Mouse (Mus musculus) embryonic facial prominence, embryonic 12.5 days (tissue): ENCODE results near the gene Tvp23b. TPM values are rescaled to one million over a fixed set of nuclear protein-coding genes. Genes with fewer than 3 reads are reported as not detected.

Experiments used
- ATAC-seq: fragments of 200-750 bp; cut with Nextera tagmentation; 2 replicates; pipeline ENCODE4 v1.8.0; 2017; ENCODE audit not compliant: insufficient number of reproducible peaks, insufficient read depth, low FRiP score, low TSS enrichment
- H3K27ac ChIP-seq: fragments of 300-500 bp; sonication (generic); 2 replicates; pipeline ENCODE4 v1.5.1; 2016; ENCODE audit warnings: mild to moderate bottlenecking
- H3K27me3 ChIP-seq: fragments of 300-500 bp; sonication (generic); 2 replicates; pipeline ENCODE4 v1.6.1; 2016; ENCODE audit warnings: mild to moderate bottlenecking, moderate library complexity
- H3K36me3 ChIP-seq: fragments of 300-500 bp; sonication (generic); 2 replicates; pipeline ENCODE4 v1.6.1; 2016; ENCODE audit warnings: mild to moderate bottlenecking
- H3K4me1 ChIP-seq: fragments of 300-500 bp; sonication (generic); 2 replicates; pipeline ENCODE4 v1.6.1; 2016
- H3K4me2 ChIP-seq: fragments of 300-500 bp; sonication (generic); replicated peaks from 2 replicates; pipeline ENCODE4 v1.6.1; 2016; ENCODE audit warnings: mild to moderate bottlenecking, moderate library complexity
- H3K4me3 ChIP-seq: fragments of 300-500 bp; sonication (generic); 2 replicates; pipeline ENCODE4 v1.5.1; 2016; ENCODE audit warnings: mild to moderate bottlenecking
- H3K9ac ChIP-seq: fragments of 300-500 bp; sonication (generic); 2 replicates; pipeline ENCODE4 v1.6.1; 2016; ENCODE audit warnings: mild to moderate bottlenecking, moderate library complexity
- H3K9me3 ChIP-seq: fragments of 300-500 bp; sonication (generic); 2 replicates; pipeline ENCODE4 v1.6.1; 2016; ENCODE audit warnings: mild to moderate bottlenecking, moderate library complexity
- WGBS: fragments of 180-500 bp; shearing (Covaris S2); methylation state at CpG from one replicate; pipeline ENCODE4 v1.1.7; 2016; 5-methylcytosine and 5-hydroxymethylcytosine counted together
- polyA plus RNA-seq: library from polyadenylated mRNA; unstranded; fragments of >200 nt; fragmentation: Nextera tagmentation; extraction: Ambion mirVana; gene quantifications from 2 replicates; pipeline ENCODE4 v1.2.1, GENCODE M21; 2016

The Tvp23b gene
- polyA plus RNA-seq, 1 experiment from 2014 or later = 61.7 TPM

GRCm38 (mm10) chr11:62901699-62902323, 22.6 kb downstream of the Tvp23b start:
- H3K27me3 ChIP-seq = no peaks in the 10 kb centered on the region

GRCm38 (mm10) chr11:62903871-62904495, 24.7 kb downstream of the Tvp23b start:
- no peaks in the 10 kb centered on the region for H3K4me1 ChIP-seq
- WGBS = 68% methylated on average over 6 of the region's 6 CpGs
- H3K36me3 ChIP-seq = no peaks in the 10 kb centered on the region
- no peaks in the 10 kb centered on the region for H3K27me3 ChIP-seq
- H3K9me3 ChIP-seq = no peaks in the 10 kb centered on the region
- no peak overlapping the region for H3K27ac ChIP-seq
- no peak for ATAC-seq
- H3K4me3 ChIP-seq = no peak overlapping the region
- H3K4me2 ChIP-seq = no peak overlapping the region
- H3K9ac ChIP-seq = no peak overlapping the region

More at GRCm38 (mm10) chr11:62901699-62902323, 22.6 kb downstream of the Tvp23b start:
- no peak for ATAC-seq
- no peaks in the 10 kb centered on the region for H3K4me1 ChIP-seq
- no peaks in the 10 kb centered on the region for H3K9me3 ChIP-seq
- H3K36me3 ChIP-seq = no peaks in the 10 kb centered on the region
- 35% methylated on average over 12 of the region's 12 CpGs for WGBS
- no peak overlapping the region for H3K27ac ChIP-seq
- no peak overlapping the region for H3K4me2 ChIP-seq
- H3K4me3 ChIP-seq = no peak overlapping the region
- H3K9ac ChIP-seq = no peak overlapping the region

GRCm38 (mm10) chr11:62909720-62910306, 30.6 kb downstream of the Tvp23b start:
- no peak overlapping the region for H3K4me2 ChIP-seq
- no peak for ATAC-seq
- no peaks in the 10 kb centered on the region for H3K27me3 ChIP-seq
- H3K36me3 ChIP-seq = no peaks in the 10 kb centered on the region
- H3K4me1 ChIP-seq = no peaks in the 10 kb centered on the region
- no peaks in the 10 kb centered on the region for H3K9me3 ChIP-seq
- 80% methylated on average over 3 of the region's 3 CpGs for WGBS
- H3K27ac ChIP-seq = no peak overlapping the region
- H3K4me3 ChIP-seq = no peak overlapping the region
- H3K9ac ChIP-seq = no peak overlapping the region

- ATAC-seq = no peak
- no peaks in the 10 kb centered on the region for H3K36me3 ChIP-seq
- H3K9ac ChIP-seq = no peak overlapping the region
- H3K9me3 ChIP-seq = no peaks in the 10 kb centered on the region
- H3K4me2 ChIP-seq = no peak overlapping the region
- no peaks in the 10 kb centered on the region for H3K4me1 ChIP-seq
- 59% methylated on average over 8 of the region's 8 CpGs for WGBS
- no peak overlapping the region for H3K27ac ChIP-seq
- no peak overlapping the region for H3K4me3 ChIP-seq
- H3K27me3 ChIP-seq = no peaks in the 10 kb centered on the region
Observed at GRCm38 (mm10) chr11:62911362-62911761, 32.1 kb downstream of the Tvp23b start.

- Histone ChIP-seq H3K36me3 (no peaks in the 10 kb centered on the region), H3K9ac (no peak overlapping the region), H3K4me3 (no peak overlapping the region), H3K27ac (no peak overlapping the region), H3K4me2 (no peak overlapping the region), H3K4me1 (peaks cover 5% of the 10 kb centered on the region; the same call in 1 of the 2 replicates), H3K27me3 (no peaks in the 10 kb centered on the region), H3K9me3 (no peaks in the 10 kb centered on the region)
- WGBS = 95% methylated on average over 2 of the region's 2 CpGs
- no peak for ATAC-seq
Observed at GRCm38 (mm10) chr11:62913141-62913540, 33.9 kb downstream of the Tvp23b start.

- Histone ChIP-seq H3K27me3 (no peaks in the 10 kb centered on the region), H3K27ac (no peak overlapping the region), H3K9me3 (no peaks in the 10 kb centered on the region), H3K4me1 (peaks cover 5% of the 10 kb centered on the region; the same call in 1 of the 2 replicates), H3K9ac (no peak overlapping the region), H3K4me2 (no peak overlapping the region), H3K36me3 (no peaks in the 10 kb centered on the region), H3K4me3 (no peak overlapping the region)
- 58% methylated on average over 6 of the region's 6 CpGs for WGBS
- ATAC-seq = no peak
Observed at GRCm38 (mm10) chr11:62914532-62914931, 35.3 kb downstream of the Tvp23b start.

DNA sequence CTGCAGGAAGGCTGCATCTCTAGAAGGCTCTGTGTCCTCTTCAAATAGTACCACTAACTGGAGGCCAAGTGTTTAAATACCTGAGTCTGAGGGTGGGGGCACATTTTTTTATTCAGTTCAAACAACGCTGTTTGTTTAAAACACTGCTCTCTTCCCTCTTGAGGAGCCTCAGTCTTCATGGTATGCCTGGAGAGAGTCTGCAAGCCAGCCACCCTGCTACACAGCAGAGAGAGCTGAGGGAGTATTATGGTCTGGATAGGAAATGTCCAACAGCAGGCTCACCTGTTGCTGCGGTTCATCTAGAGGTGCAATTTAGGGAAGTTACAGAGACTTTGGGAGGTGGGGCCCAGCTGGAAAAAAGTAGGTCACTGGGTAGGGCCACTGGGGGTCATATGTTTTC, 36.2 kb downstream of the Tvp23b start:
- WGBS = 84% methylated on average over 2 of the region's 2 CpGs
- Histone ChIP-seq H3K9ac (no peak overlapping the region), H3K36me3 (no peaks in the 10 kb centered on the region), H3K4me1 (peaks cover 10% of the 10 kb centered on the region), H3K4me3 (no peak overlapping the region), H3K9me3 (no peaks in the 10 kb centered on the region), H3K27me3 (no peaks in the 10 kb centered on the region), H3K27ac (no peak overlapping the region), H3K4me2 (no peak overlapping the region)
- ATAC-seq = no peak

DNA sequence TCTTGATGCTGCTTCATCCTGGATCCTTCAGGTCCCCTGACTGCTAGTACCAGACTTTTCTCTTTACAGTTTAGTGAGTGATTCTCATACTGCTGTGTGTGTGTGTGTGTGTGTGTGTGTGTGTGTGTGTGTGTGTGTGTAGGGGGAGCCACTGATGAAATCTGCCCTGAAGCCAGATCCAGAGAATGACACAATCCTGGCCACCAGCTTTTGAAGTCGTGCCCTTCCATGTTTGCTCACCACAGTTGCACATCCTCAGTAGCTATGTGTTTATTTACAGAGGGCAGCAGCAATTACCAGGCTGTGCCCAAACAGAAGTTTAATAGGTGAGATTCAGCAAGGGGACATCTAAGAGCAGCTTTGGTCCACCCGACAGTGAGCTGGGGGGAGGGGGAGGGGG, 37.5 kb downstream of the Tvp23b start:
- WGBS = 28% methylated on average over 2 of the region's 2 CpGs
- Histone ChIP-seq H3K9me3 (no peaks in the 10 kb centered on the region), H3K27me3 (no peaks in the 10 kb centered on the region), H3K4me3 (no peak overlapping the region), H3K4me2 (no peak overlapping the region), H3K36me3 (no peaks in the 10 kb centered on the region), H3K9ac (no peak overlapping the region), H3K27ac (no peak overlapping the region), H3K4me1 (peaks cover 14% of the 10 kb centered on the region)
- no peak for ATAC-seq

- 71% methylated on average over 6 of the region's 6 CpGs for WGBS
- no peak for ATAC-seq
- no peaks in the 10 kb centered on the region for H3K27me3 ChIP-seq
- peaks cover 15% of the 10 kb centered on the region for H3K4me1 ChIP-seq
- H3K9ac ChIP-seq = no peak overlapping the region
- no peaks in the 10 kb centered on the region for H3K9me3 ChIP-seq
- H3K4me2 ChIP-seq = peak overlapping the region; percentile 48
- peak overlapping the region; percentile 93 for H3K27ac ChIP-seq
- no peaks in the 10 kb centered on the region for H3K36me3 ChIP-seq
- peak overlapping the region; percentile 26; the same call in 1 of the 2 replicates for H3K4me3 ChIP-seq
Observed at GRCm38 (mm10) chr11:62919946-62920742, 40.9 kb downstream of the Tvp23b start.

GRCm38 (mm10) chr11:62920743-62921050, 41.4 kb downstream of the Tvp23b start:
- ATAC-seq = no peak
- Histone ChIP-seq H3K27me3 (no peaks in the 10 kb centered on the region), H3K4me3 (peak overlapping the region; percentile 26), H3K9ac (no peak overlapping the region), H3K9me3 (no peaks in the 10 kb centered on the region), H3K4me1 (peaks cover 15% of the 10 kb centered on the region), H3K4me2 (peak overlapping the region; percentile 48), H3K27ac (peak overlapping the region; percentile 93), H3K36me3 (no peaks in the 10 kb centered on the region)
- 13% methylated on average over 6 of the region's 6 CpGs for WGBS

GRCm38 (mm10) chr11:62921052-62921977, 42.1 kb downstream of the Tvp23b start:
- peak; percentile 92 for ATAC-seq
- peaks cover 15% of the 10 kb centered on the region for H3K4me1 ChIP-seq
- no peaks in the 10 kb centered on the region for H3K27me3 ChIP-seq
- WGBS = 13% methylated on average over 25 of the region's 25 CpGs
- peak overlapping the region; percentile 26 for H3K4me3 ChIP-seq
- H3K9ac ChIP-seq = no peak overlapping the region
- no peaks in the 10 kb centered on the region for H3K36me3 ChIP-seq
- H3K9me3 ChIP-seq = no peaks in the 10 kb centered on the region
- peak overlapping the region; percentile 93 for H3K27ac ChIP-seq
- H3K4me2 ChIP-seq = peak overlapping the region; percentile 48
